Mouse (Mus musculus) liver, adult 2 months (tissue): ENCODE results near the gene Klhl29. TPM values are rescaled to one million over a fixed set of nuclear protein-coding genes. Genes with fewer than 3 reads are reported as not detected.

Experiments used
- DNase-seq: peaks from one replicate; pipeline ENCODE4 v3.0.0-alpha.2; 2011; ENCODE audit warnings: low read depth, low spot score; ENCODE audit errors: extremely low read depth
- H3K27ac ChIP-seq: fragments of 200-500 bp; replicated peaks from 2 replicates; pipeline ENCODE4 v1.5.1; 2012; ENCODE audit warnings: low read depth, mild to moderate bottlenecking, control low read depth, inconsistent platforms, low read length; ENCODE audit not compliant: insufficient read depth
- H3K27me3 ChIP-seq: fragments of 200-500 bp; 2 replicates; pipeline ENCODE4 v1.6.1; 2012; ENCODE audit warnings: mild to moderate bottlenecking, moderate library complexity, low read length, inconsistent platforms; ENCODE audit not compliant: control insufficient read depth, insufficient read depth
- H3K36me3 ChIP-seq: fragments of 200-500 bp; 2 replicates; pipeline ENCODE4 v1.6.1; 2012; ENCODE audit warnings: low read length, inconsistent platforms; ENCODE audit not compliant: control insufficient read depth, insufficient read depth
- H3K4me1 ChIP-seq: fragments of 200-500 bp; 2 replicates; pipeline ENCODE4 v1.6.1; 2011; ENCODE audit warnings: low read length; ENCODE audit not compliant: control insufficient read depth, insufficient read depth
- H3K4me3 ChIP-seq: fragments of 200-500 bp; 2 replicates; pipeline ENCODE4 v1.5.1; 2011; ENCODE audit warnings: low read depth, mild to moderate bottlenecking, control low read depth, low read length, moderate library complexity; ENCODE audit not compliant: insufficient read depth
- H3K79me2 ChIP-seq: fragments of 200-500 bp; 2 replicates; pipeline ENCODE4 v1.6.1; 2012; ENCODE audit warnings: inconsistent platforms, mild to moderate bottlenecking, low read length, moderate library complexity; ENCODE audit not compliant: control insufficient read depth, insufficient read depth
- H3K9ac ChIP-seq: fragments of 200-500 bp; 2 replicates; pipeline ENCODE4 v1.6.1; 2012; ENCODE audit warnings: low read depth, mild to moderate bottlenecking, control low read depth, inconsistent platforms, low read length
- CTCF ChIP-seq: fragments of 200-500 bp; IDR thresholded peaks from 2 replicates; pipeline ENCODE4 v1.5.1; 2011; ENCODE audit warnings: low read depth, low read length, control low read depth
- POLR2A ChIP-seq: fragments of 200-500 bp; IDR thresholded peaks from 2 replicates; pipeline ENCODE4 v1.6.1; 2011; ENCODE audit warnings: low read length, control low read depth; ENCODE audit not compliant: insufficient read depth; ENCODE audit errors: extremely low read depth
- WGBS: fragments of 180-500 bp; shearing (Covaris S2); methylation state at CpG from one replicate; pipeline ENCODE4 v1.1.7; 2018; 5-methylcytosine and 5-hydroxymethylcytosine counted together
- polyA plus RNA-seq: library from polyadenylated mRNA; depleted of rRNA; stranded (reverse); fragments of >200 nt; gene quantifications from 2 replicates; pipeline ENCODE4 v1.2.3, GENCODE M21; 2012
- total RNA-seq: library from RNA; depleted of rRNA; stranded (reverse); fragments of >200 nt; gene quantifications from 2 replicates; pipeline ENCODE4 v1.2.3, GENCODE M21; 2014

Klhl29 gene
- total and polyA plus RNA-seq, 2 experiments = under 0.01 to 0.10 TPM

DNA sequence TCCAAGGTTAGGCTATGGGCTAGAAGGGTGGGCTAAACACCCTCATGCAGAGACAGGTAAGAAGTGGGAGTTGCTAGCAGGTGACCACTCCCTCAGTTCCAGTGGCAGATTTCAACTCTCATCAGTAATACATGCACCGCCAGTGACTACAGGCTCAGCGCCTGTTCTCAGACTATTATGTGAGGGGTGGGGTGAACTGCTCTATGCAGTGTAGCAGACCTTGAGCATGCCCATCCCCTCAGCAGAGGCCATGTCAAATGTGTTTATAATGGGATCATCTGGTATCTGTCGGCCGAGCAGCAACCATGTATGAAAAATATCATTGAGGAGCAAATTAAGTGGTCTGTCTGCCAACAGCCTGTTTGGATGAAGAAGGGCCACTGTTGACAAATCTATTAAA, 72.4 kb downstream of the Klhl29 start:
- WGBS = 93% methylated on average over 4 of the region's 4 CpGs
- DNase-seq = no peak
- no peaks in the 10 kb centered on the region for H3K79me2 ChIP-seq
- H3K36me3 ChIP-seq = no peaks in the 10 kb centered on the region
- H3K4me3 ChIP-seq = no peak overlapping the region
- no peak for TF ChIP-seq POLR2A
- no peak for TF ChIP-seq CTCF
- no peaks in the 10 kb centered on the region for H3K4me1 ChIP-seq
- H3K9ac ChIP-seq = no peak overlapping the region
- no peak overlapping the region for H3K27ac ChIP-seq
- no peaks in the 10 kb centered on the region for H3K27me3 ChIP-seq

DNA sequence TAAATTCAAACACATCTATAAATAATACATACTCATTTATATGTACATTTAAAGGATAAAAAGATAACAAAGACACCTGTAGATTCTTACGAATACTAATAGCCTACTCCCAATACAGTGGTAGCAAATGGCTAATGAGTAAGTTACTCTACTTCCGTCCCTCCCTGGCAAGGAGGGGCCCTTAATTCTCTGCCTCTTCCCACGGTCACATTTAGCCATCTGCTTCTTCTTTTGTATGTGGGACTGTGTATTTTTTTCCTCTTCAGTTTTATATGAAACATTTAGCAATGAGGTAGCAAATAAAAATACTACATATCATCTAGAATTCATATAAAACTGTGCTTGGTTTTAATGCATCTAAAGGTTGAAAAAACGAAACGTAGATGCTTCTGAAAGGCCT, 73.6 kb downstream of the Klhl29 start:
- no peaks in the 10 kb centered on the region for H3K27me3 ChIP-seq
- TF ChIP-seq CTCF = no peak
- no peak for TF ChIP-seq POLR2A
- no peak overlapping the region for H3K27ac ChIP-seq
- 81% methylated on average over 5 of the region's 5 CpGs for WGBS
- H3K4me1 ChIP-seq = no peaks in the 10 kb centered on the region
- H3K9ac ChIP-seq = no peak overlapping the region
- H3K79me2 ChIP-seq = no peaks in the 10 kb centered on the region
- no peaks in the 10 kb centered on the region for H3K36me3 ChIP-seq
- no peak overlapping the region for H3K4me3 ChIP-seq
- no peak for DNase-seq

- Histone ChIP-seq H3K79me2 (no peaks in the 10 kb centered on the region), H3K4me1 (no peaks in the 10 kb centered on the region), H3K27me3 (no peaks in the 10 kb centered on the region), H3K36me3 (no peaks in the 10 kb centered on the region), H3K4me3 (no peak overlapping the region), H3K9ac (no peak overlapping the region), H3K27ac (no peak overlapping the region)
- no peak for TF ChIP-seq POLR2A
- TF ChIP-seq CTCF = no peak
- DNase-seq = no peak
- WGBS = 88% methylated on average over 7 of the region's 7 CpGs
These were observed 79.1 kb downstream of the Klhl29 start for GRCm38 (mm10) chr12:5296422-5296821.

- Histone ChIP-seq H3K4me3 (no peak overlapping the region), H3K9ac (no peak overlapping the region), H3K27ac (no peak overlapping the region), H3K27me3 (no peaks in the 10 kb centered on the region), H3K4me1 (no peaks in the 10 kb centered on the region), H3K36me3 (no peaks in the 10 kb centered on the region), H3K79me2 (no peaks in the 10 kb centered on the region)
- no peak for DNase-seq
- WGBS = 83% methylated on average over 7 of the region's 7 CpGs
- no peak for TF ChIP-seq POLR2A
These were observed 83.2 kb downstream of the Klhl29 start for GRCm38 (mm10) chr12:5292316-5292715.

DNA sequence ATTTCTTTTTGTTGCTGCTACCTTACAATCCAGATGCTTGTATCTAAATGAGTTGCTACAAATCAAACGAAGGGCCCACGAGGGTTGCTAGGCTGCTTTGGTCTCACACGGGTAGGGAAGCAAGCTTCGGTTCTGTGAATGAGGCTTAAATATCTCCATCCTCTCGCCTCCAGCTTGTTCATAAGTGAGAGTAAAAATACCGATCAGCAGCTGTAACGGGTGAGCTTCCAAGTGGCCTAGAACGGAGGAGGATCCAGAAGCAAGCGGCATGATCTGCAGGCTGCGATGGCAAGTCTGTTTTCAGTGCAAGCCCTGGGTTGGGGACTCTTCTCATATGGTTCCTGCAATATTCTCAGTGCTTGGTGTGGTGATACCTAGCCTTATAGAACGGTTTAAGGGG, 89.9 kb downstream of the Klhl29 start:
- DNase-seq = no peak
- no peaks in the 10 kb centered on the region for H3K36me3 ChIP-seq
- H3K27me3 ChIP-seq = no peaks in the 10 kb centered on the region
- H3K4me3 ChIP-seq = no peak overlapping the region
- no peak overlapping the region for H3K9ac ChIP-seq
- WGBS = 85% methylated on average over 11 of the region's 11 CpGs
- TF ChIP-seq CTCF (no peak), POLR2A (no peak)
- H3K4me1 ChIP-seq = no peaks in the 10 kb centered on the region
- no peak overlapping the region for H3K27ac ChIP-seq
- H3K79me2 ChIP-seq = no peaks in the 10 kb centered on the region

DNA sequence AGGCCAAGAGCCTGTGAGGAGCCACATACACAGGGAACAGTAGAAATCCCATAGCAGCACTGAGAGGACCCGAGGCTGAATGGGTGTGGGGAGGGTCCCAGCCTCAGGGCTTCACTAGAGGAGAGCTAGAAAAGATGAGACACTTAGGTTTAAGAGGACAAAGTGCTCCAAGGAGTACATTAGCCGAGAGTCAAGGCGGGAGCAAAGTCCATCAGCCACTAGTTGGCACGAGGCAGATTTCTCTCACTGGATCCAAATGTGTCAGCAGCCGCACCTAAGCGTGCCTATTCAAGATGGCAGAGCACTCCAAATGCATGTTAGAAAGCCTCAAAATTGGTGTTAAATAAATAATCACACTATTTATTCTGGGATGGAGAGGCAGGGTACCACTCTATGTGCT, 90.5 kb downstream of the Klhl29 start:
- H3K4me3 ChIP-seq = no peak overlapping the region
- TF ChIP-seq CTCF (no peak), POLR2A (no peak)
- H3K27ac ChIP-seq = no peak overlapping the region
- H3K9ac ChIP-seq = no peak overlapping the region
- no peak for DNase-seq
- H3K36me3 ChIP-seq = no peaks in the 10 kb centered on the region
- no peaks in the 10 kb centered on the region for H3K4me1 ChIP-seq
- no peaks in the 10 kb centered on the region for H3K27me3 ChIP-seq
- H3K79me2 ChIP-seq = no peaks in the 10 kb centered on the region
- WGBS = 80% methylated on average over 6 of the region's 6 CpGs
